Comparison of ENCODE assay signal across 23 mouse cellular contexts in the genomic region with DNA sequence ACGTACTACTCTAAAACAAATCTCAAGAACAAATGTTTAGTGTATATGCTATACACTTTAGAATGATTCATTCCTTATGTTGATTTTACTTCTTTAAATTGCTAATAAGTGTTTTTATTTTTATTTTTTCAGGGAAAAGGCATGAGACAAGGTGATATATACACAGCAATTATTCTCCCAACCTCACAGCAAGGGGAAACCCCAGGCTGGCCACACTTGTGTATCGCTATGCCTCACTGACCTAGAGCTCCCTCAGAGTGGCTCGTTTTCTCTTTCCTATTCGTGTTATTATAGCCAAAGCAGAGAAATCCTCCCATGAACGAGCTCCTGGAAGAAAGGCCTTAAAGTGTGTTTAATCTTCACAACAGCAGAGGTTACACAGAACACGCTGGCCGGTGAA.
A peak's percentile ranks its signal among the peaks of the same experiment; 100 is the strongest.
DNase-seq lines count a peak whose midpoint lies in the region; ATAC-seq and TF ChIP-seq lines count a peak whose summit lies in the region.
"Had no signal": no experiment of that assay in that cellular context is flagged by ENCODE, and none has a peak within 500 bp of the region (broad histone marks: within the 10 kb centered on the region; RNA-seq: fewer than 3 reads in every experiment).

No protein-coding gene starts in this region.

- no peak; the same call in 1 of the 2 replicates for TF ChIP-seq RAD21 in CH12.LX (IDR thresholded peaks at IDR 0.05; ENCODE audit: low read depth, low read length)

- no peaks in the 10 kb centered on the region for H3K4me1 ChIP-seq in kidney, embryonic 15.5 days
- H3K4me1 ChIP-seq in kidney, postnatal 0 days (replicated peaks; ENCODE audit: insufficient read depth, low read length), result no peaks in the 10 kb centered on the region
- peaks cover 4 to 20% of the 10 kb centered on the region in 2 experiments for H3K4me1 ChIP-seq in CH12.LX (ENCODE audit: control insufficient read depth in 1 of 2, insufficient read depth in 2 of 2)
- H3K4me1 ChIP-seq: embryonic facial prominence, embryonic 10.5 days; embryonic facial prominence, embryonic 12.5 days; forebrain, embryonic 13.5 days; forebrain, embryonic 15.5 days had no signal

- in situ Hi-C loops in CH12.LX (cut with MboI; ENCODE audit: low pct_ligation_motif_present, low pct_unique_long_range_greater_than_20kb, low sequenced_read_pairs), result no loop called here

- 43% methylated on average over 7 of the region's 7 CpGs for WGBS in kidney, embryonic 15.5 days
- 41% methylated on average over 7 of the region's 7 CpGs for WGBS in kidney, postnatal 0 days

- intact Hi-C loops in heart, postnatal 36 days (cut with DNase I), result no loop called here

- dilution Hi-C loops in CH12.LX (cut with MboI; ENCODE audit: extremely low pct_ligation_motif_present, extremely low pct_unique_long_range_greater_than_20kb, low sequenced_read_pairs), result no loop called here

- H3K27me3 ChIP-seq in kidney, embryonic 15.5 days, result no peaks in the 10 kb centered on the region
- no peaks in the 10 kb centered on the region for H3K27me3 ChIP-seq in kidney, postnatal 0 days (ENCODE audit: insufficient read depth, low read length)
- no peaks in the 10 kb centered on the region for H3K27me3 ChIP-seq in CH12.LX (replicated peaks)
- H3K27me3 ChIP-seq: embryonic facial prominence, embryonic 12.5 days; forebrain, embryonic 13.5 days; forebrain, embryonic 15.5 days had no signal

- peak; percentile 84 for ATAC-seq in kidney, embryonic 15.5 days (replicated peaks; ENCODE audit: low FRiP score)
- no peak for ATAC-seq in kidney, postnatal 0 days (replicated peaks; ENCODE audit: low FRiP score, low read depth)
- ATAC-seq: activated CD4-positive, CD25-positive, alpha-beta regulatory T cell, adult 4 months; CD4-positive, CD25-positive, alpha-beta regulatory T cell, adult 4 months; forebrain, embryonic 13.5 days; forebrain, embryonic 15.5 days; forebrain, postnatal 0 days had no signal

- H3K79me2 ChIP-seq in CH12.LX (replicated peaks; ENCODE audit: control insufficient read depth, extremely low read depth, insufficient read depth, poor library complexity, severe bottlenecking), result no peaks in the 10 kb centered on the region

- no peak overlapping the region for H3K9ac ChIP-seq in kidney, embryonic 15.5 days
- no peak overlapping the region for H3K9ac ChIP-seq in kidney, postnatal 0 days (ENCODE audit: low read depth, low read length)
- no peak overlapping the region for H3K9ac ChIP-seq in CH12.LX (ENCODE audit: insufficient read depth, low read depth)
- H3K9ac ChIP-seq: embryonic facial prominence, embryonic 12.5 days; forebrain, embryonic 13.5 days; forebrain, embryonic 15.5 days; forebrain, postnatal 0 days had no signal

- TF ChIP-seq EP300 in CH12.LX (IDR thresholded peaks at IDR 0.05; ENCODE audit: low read length), result peak; percentile 60; the same call in 1 of the 2 replicates

- H3K9me3 ChIP-seq in kidney, embryonic 15.5 days (replicated peaks), result no peaks in the 10 kb centered on the region
- H3K9me3 ChIP-seq in kidney, postnatal 0 days (replicated peaks; ENCODE audit: low read length), result no peaks in the 10 kb centered on the region
- H3K9me3 ChIP-seq in CH12.LX (replicated peaks; ENCODE audit: low read length), result no peaks in the 10 kb centered on the region
- H3K9me3 ChIP-seq: embryonic facial prominence, embryonic 10.5 days; embryonic facial prominence, embryonic 12.5 days; forebrain, embryonic 13.5 days; forebrain, embryonic 15.5 days had no signal

- no peaks in the 10 kb centered on the region; the same call in 1 of the 2 replicates for H3K36me3 ChIP-seq in kidney, embryonic 15.5 days
- 0 out of 2 replicates have a peak, but pooled peaks cover 2% of the 10 kb centered on the region for H3K36me3 ChIP-seq in kidney, postnatal 0 days (ENCODE audit: insufficient read depth, low read length)
- peaks cover 2 to 7% of the 10 kb centered on the region in 2 experiments for H3K36me3 ChIP-seq in CH12.LX (replicated peaks in 1 of 2; ENCODE audit: control insufficient read depth in 1 of 2, insufficient read depth in 1 of 2, low read length in 1 of 2)
- H3K36me3 ChIP-seq: embryonic facial prominence, embryonic 10.5 days; embryonic facial prominence, embryonic 12.5 days; forebrain, embryonic 15.5 days had no signal

- no peak overlapping the region for H3K4me3 ChIP-seq in kidney, embryonic 15.5 days (replicated peaks)
- no peak overlapping the region for H3K4me3 ChIP-seq in kidney, postnatal 0 days (replicated peaks; ENCODE audit: low read depth, low read length)
- peak overlapping the region; percentile 17 to 35 (median 23) for H3K4me3 ChIP-seq in CH12.LX (replicated peaks in 1 of 3; ENCODE audit: low read depth in 2 of 3, low read length in 2 of 3, poor library complexity in 1 of 3)
- H3K4me3 ChIP-seq: embryonic facial prominence, embryonic 10.5 days; embryonic facial prominence, embryonic 12.5 days; forebrain, embryonic 13.5 days; forebrain, embryonic 15.5 days had no signal

- no peak overlapping the region for H3K27ac ChIP-seq in kidney, embryonic 15.5 days
- H3K27ac ChIP-seq in kidney, postnatal 0 days, result no peak overlapping the region
- H3K27ac ChIP-seq in CH12.LX (ENCODE audit: insufficient read depth, low read depth), result peak overlapping the region; percentile 76
- H3K27ac ChIP-seq: embryonic facial prominence, embryonic 10.5 days; embryonic facial prominence, embryonic 12.5 days; forebrain, embryonic 13.5 days; forebrain, embryonic 15.5 days had no signal

- TF ChIP-seq POLR2A in CH12.LX (IDR thresholded peaks at IDR 0.05; ENCODE audit: low read depth, low read length), result no peak

- DNase-seq in kidney, adult 11 months, result no peak
- peak; percentile 50 for DNase-seq in kidney, postnatal 0 days (ENCODE audit: low spot score)
- DNase-seq in kidney, postnatal 4 days, result no peak
- peak; percentile 69 for DNase-seq in CH12.LX (ENCODE audit: extremely low read depth)
- no peak for DNase-seq in gastrocnemius, postnatal 25 days
- DNase-seq in heart, postnatal 36 days, result no peak
- DNase-seq: adrenal gland, adult 8-10 months; adrenal gland, postnatal 14 days; adrenal gland, postnatal 36 days; B cell, adult 2 months; cerebellum, adult 11-12 months; cerebellum, adult 2 months; cerebellum, adult 9-10 months; cerebellum, postnatal 10 days; cerebellum, postnatal 25 days; forebrain, postnatal 0 days had no signal

- TF ChIP-seq CTCF in kidney, postnatal 0 days (IDR thresholded peaks at IDR 0.05; ENCODE audit: low read depth), result no peak
- no peak for TF ChIP-seq CTCF in CH12.LX (conservative IDR thresholded peaks at IDR 0.05 in 1 of 2, IDR thresholded peaks at IDR 0.05 in 1 of 2; ENCODE audit: low read depth in 2 of 2, low read length in 2 of 2)

- no peak overlapping the region for H3K4me2 ChIP-seq in kidney, embryonic 15.5 days
- no peak overlapping the region for H3K4me2 ChIP-seq in kidney, postnatal 0 days (ENCODE audit: low read length)
- peak overlapping the region; percentile 58 for H3K4me2 ChIP-seq in CH12.LX (ENCODE audit: insufficient read depth, low read depth, poor library complexity, severe bottlenecking)
- H3K4me2 ChIP-seq: embryonic facial prominence, embryonic 12.5 days; forebrain, embryonic 13.5 days; forebrain, embryonic 15.5 days had no signal

TF ChIP-seq in CH12.LX, 34 proteins besides CTCF, POLR2A, EP300 and RAD21 (continues in another document):
- TF ChIP-seq TBP (conservative IDR thresholded peaks at IDR 0.05; ENCODE audit: low read depth, low read length) (no peak), ETS1 (conservative IDR thresholded peaks at IDR 0.05; ENCODE audit: low read depth, low read length) (peak; percentile 52; the same call in 1 of the 2 replicates), ELF1 (IDR thresholded peaks at IDR 0.05; ENCODE audit: low read depth, low read length) (no peak), GABPA (IDR thresholded peaks at IDR 0.05; ENCODE audit: insufficient replicate concordance, low read depth, low read length) (no peak), JUN (IDR thresholded peaks at IDR 0.05; ENCODE audit: insufficient read depth, low read depth, low read length) (0 out of 2 replicates have a peak, but pooled peaks have one; percentile 2), ZC3H11A (IDR thresholded peaks at IDR 0.05; ENCODE audit: low read depth, low read length) (no peak), USF2 (conservative IDR thresholded peaks at IDR 0.05; ENCODE audit: low read depth, low read length) (no peak), HCFC1 (IDR thresholded peaks at IDR 0.05; ENCODE audit: low read depth, low read length) (no peak), USF1 (IDR thresholded peaks at IDR 0.05; ENCODE audit: low read depth, low read length) (no peak), MXI1 (IDR thresholded peaks at IDR 0.05; ENCODE audit: low read depth, low read length) (no peak), MAX (IDR thresholded peaks at IDR 0.05; ENCODE audit: low read length) (peak; percentile 35; the same call in 1 of the 2 replicates), RCOR1 (conservative IDR thresholded peaks at IDR 0.05; ENCODE audit: low read depth, low read length) (no peak), KAT2A (IDR thresholded peaks at IDR 0.05; ENCODE audit: insufficient replicate concordance, low read length) (no peak), POLR2AphosphoS2 (IDR thresholded peaks at IDR 0.05; ENCODE audit: low read depth, low read length) (no peak), MAZ (IDR thresholded peaks at IDR 0.05; ENCODE audit: low read depth, low read length) (no peak), MYC (IDR thresholded peaks at IDR 0.05; ENCODE audit: low read depth, low read length) (no peak), MEF2A (IDR thresholded peaks at IDR 0.05; ENCODE audit: borderline replicate concordance, low read depth, low read length) (no peak), UBTF (IDR thresholded peaks at IDR 0.05; ENCODE audit: low read depth, low read length) (no peak), IRF4 (IDR thresholded peaks at IDR 0.05; ENCODE audit: low read depth, low read length) (peak; percentile 66), JUND (conservative IDR thresholded peaks at IDR 0.05; ENCODE audit: low read depth, low read length) (no peak), E2F4 (IDR thresholded peaks at IDR 0.05; ENCODE audit: insufficient replicate concordance, low read depth, low read length) (no peak), CHD2 (IDR thresholded peaks at IDR 0.05; ENCODE audit: low read length) (no peak), ZKSCAN1 (IDR thresholded peaks at IDR 0.05; ENCODE audit: borderline replicate concordance, low read depth, low read length) (no peak), TCF12 (IDR thresholded peaks at IDR 0.05; ENCODE audit: low read depth, low read length) (peak; percentile 34; the same call in 1 of the 2 replicates), MAFK (IDR thresholded peaks at IDR 0.05; ENCODE audit: insufficient replicate concordance, low read length) (no peak), PAX5 (IDR thresholded peaks at IDR 0.05; ENCODE audit: low read length) (no peak), ZNF384 (IDR thresholded peaks at IDR 0.05; ENCODE audit: low read depth, low read length) (no peak), SIN3A (IDR thresholded peaks at IDR 0.05; ENCODE audit: low read length) (no peak), ZMIZ1 (IDR thresholded peaks at IDR 0.05; ENCODE audit: low read depth, low read length) (no peak), BHLHE40 (IDR thresholded peaks at IDR 0.05; ENCODE audit: low read depth, low read length) (peak; percentile 55)

Comparison
In these comparisons a context has a peak if more than half of its experiments do, and no peak if none do; other contexts are left out.
1. DNase-seq: peak in kidney, postnatal 0 days (single experiment) and CH12.LX (single experiment); none in kidney, adult 11 months (single experiment), kidney, postnatal 4 days (0 of 2), gastrocnemius, postnatal 25 days (single experiment) and heart, postnatal 36 days (0 of 2).
2. H3K4me3 ChIP-seq: peak in CH12.LX (3 of 3); none in kidney, embryonic 15.5 days (single experiment) and kidney, postnatal 0 days (single experiment).